Mouse (Mus musculus) MN1 (cell line): Measurements from ENCODE around the gene Spaca4.

Source experiments
- DNase-seq: peaks from one replicate; pipeline ENCODE4 v3.0.0-alpha.2; 2016; ENCODE audit warnings: low spot score

The Spaca4 gene

GRCm38 (mm10) chr7:45699523-45700141, 26.0 kb downstream of the Spaca4 start, which contains the start of gene Car11:
Gene Car11, plus strand, starts transcription at chr7:45699843.
- no peak for DNase-seq

GRCm38 (mm10) chr7:45697894-45698293, 27.7 kb downstream of the Spaca4 start:
- no peak for DNase-seq

GRCm38 (mm10) chr7:45695098-45695497, 30.5 kb downstream of the Spaca4 start:
- DNase-seq: no peak

- no peak for DNase-seq
Observed at GRCm38 (mm10) chr7:45693921-45694591, 31.6 kb downstream of the Spaca4 start, which contains the start of gene Sec1. Gene Sec1, minus strand, starts transcription at chr7:45694402.

DNA sequence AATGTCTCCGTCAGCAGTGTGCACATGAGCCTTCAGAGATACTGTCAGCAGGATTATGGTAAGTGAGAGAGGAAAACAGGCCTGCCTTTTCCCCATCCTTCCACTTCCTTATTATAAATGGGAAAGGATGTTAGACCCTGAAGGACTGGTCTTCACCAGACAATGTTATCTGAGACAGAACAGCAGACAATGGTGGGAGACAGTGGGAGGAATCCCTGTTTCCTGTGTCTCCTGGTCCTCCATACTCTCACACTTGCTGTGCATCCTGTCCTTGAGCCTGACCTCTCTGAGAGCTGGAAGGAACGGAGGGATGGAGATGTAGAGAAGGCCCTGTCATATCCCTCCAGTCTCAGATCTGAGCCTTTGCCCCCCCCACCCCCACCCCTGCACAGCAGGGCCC, 33.2 kb downstream of the Spaca4 start:
- no peak for DNase-seq

DNA sequence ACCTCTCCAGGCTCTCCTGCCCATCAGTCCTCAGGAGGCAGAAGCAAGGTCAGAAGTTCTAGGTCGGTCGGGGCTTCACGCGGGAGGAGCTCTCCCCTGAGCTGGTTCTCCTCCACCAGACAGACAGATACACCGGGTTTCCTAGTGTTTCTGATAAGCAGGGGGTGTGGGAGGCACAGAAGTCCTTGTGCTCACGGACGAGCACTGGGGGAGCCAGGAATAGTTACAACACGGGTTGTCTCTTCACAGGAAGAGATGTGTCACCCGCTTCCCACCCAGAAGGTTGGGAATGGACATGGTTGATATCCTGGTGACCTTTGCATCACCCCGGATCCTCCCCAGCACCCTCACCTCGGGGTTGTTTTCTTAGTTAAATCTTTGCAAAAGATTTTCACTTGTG, 35.8 kb downstream of the Spaca4 start:
- no peak for DNase-seq

DNA sequence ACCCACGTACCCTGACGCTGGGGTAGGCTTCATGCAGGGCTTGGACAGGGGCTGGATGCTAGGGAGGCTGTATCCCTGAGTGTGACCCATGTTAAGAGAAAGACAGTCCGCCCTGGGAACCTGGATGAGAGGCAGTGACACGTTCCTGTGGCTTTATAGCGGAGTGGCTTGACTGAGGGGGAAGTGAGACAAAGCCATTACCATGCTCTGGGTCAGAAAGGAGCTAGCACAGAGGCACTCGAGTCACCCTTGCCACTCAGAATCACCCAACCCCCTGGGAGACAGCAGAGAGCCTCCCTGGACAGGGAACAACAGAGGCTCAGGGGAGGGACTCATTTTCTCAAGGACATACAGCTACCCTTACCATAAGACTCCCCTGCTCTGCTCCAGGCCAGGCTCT, 36.5 kb downstream of the Spaca4 start:
- no peak for DNase-seq

DNA sequence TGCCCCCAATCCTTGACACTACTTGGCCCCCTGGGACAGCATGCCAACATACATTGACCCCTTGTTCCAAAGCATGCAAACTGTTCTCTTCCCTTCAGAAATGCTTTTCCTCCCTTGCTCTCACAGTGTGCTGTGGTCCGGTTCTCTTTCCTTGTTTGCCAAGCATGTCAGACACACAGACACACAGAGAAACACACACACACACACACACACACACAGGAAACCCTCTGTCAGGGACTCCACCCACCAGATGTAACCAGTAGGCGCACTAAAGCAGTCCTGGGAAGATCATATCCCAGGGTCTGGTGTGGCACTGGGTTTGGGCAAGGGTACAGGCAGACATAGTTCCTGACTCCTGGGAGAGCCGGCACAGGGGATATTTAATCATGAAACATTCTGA, 38.8 kb downstream of the Spaca4 start:
- no peak for DNase-seq

- no peak for DNase-seq
Observed at GRCm38 (mm10) chr7:45685811-45686210, 39.8 kb downstream of the Spaca4 start.

DNA sequence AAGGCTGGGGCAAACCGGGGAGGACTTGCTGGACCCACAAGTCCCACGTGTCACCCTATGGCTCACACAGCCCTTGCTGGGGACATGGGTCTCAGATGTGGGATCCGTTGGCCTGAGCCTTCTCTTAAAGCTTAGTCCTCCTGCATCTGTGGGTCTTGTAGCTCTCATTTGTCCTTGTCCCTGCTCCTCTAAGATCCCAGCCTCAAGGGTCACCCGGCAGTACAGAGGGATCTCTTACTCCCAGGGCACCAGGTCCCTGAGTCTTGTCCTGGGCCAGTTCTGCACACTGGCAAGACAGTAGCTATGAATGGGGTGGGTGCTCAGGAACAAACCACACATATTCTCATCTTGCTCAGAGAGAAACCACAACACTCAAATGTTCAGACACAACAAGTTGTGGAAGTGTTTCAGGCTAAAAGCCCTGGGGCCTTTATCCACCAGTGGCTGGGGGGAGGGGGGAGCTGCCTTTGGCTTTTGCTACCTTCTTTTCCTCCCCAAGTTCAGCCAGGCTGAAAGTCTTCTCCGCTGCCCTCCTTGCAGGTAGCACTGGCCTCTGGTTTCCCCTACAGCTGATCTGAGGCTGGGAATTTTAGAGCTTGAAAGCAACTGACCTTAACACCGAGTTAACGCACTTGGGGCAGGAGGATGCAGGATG, 42.1 kb downstream of the Spaca4 start, which contains the start of gene Ntn5:
Gene Ntn5 (plus strand): TSS at position 627 of the 655 bp plus-strand sequence.
- no peak for DNase-seq

GRCm38 (mm10) chr7:45682144-45683126, 43.2 kb downstream of the Spaca4 start:
- DNase-seq: peak; percentile 88

- no peak for DNase-seq
Observed at GRCm38 (mm10) chr7:45681046-45681736, 44.4 kb downstream of the Spaca4 start.

- DNase-seq: peak; percentile 49
Observed at GRCm38 (mm10) chr7:45679966-45680621, 45.5 kb downstream of the Spaca4 start.

- no peak for DNase-seq
Observed at GRCm38 (mm10) chr7:45678513-45678912, 47.1 kb downstream of the Spaca4 start.

DNA sequence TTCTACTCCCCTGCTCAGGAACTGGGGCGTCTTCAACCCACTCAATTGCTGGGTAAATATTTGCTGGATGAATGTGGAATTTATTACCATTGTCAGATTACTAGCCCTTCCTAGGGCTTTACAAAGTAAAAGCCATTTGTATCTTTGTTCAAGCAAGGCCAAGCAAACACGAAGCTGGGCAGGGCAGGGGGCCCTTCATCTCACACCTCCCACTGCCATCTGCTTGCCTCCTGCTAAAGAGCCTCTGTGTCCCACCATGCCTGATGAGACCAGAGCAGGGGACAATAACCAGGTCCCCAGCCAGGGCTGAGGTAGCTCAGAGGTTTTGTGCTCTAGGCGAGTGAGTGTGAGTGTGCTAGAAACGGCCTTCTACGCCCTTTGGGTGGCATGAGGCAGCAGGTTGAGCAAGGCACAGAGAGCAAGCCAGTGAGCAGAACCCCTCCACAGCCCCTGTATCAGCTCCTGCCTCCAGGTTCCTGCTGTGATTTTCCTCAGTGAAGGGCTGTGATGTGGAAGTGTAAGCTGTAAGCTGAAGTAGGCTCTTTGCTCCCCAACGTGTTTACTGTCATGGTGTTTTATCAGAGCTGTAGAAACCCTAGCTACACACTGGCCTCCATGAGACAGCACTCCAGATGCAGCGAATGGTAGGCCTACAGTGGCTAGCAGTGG, 47.9 kb downstream of the Spaca4 start:
- DNase-seq: no peak
